Mouse (Mus musculus): ENCODE measurements around the gene Stra8. TPM values are rescaled to one million over a fixed set of nuclear protein-coding genes. Genes with fewer than 3 reads are reported as not detected.

Gene Stra8
- polyA plus RNA-seq (2012; fragmentation: generic; extraction: Trizol): not detected

DNA sequence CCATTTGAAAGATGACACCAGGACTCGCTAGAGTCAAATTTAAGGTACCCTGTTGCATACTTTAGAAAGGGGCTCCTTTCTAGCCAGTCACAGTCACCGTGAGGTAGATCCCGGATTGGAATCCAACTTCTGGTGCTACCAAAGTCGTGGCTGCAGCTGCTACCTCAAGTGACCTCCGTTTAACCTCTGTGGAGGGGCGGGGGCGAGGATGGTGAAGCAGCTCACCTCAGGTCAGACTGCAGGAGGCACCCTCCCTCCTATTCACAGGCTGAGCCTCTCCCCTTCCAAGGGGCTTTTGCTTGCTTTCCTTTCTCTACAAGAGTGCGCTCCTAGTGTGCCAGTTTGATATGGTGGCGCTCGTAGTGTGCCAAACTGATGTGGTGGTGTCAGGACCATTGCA lies at the start of gene Stra8:
Gene Stra8, plus strand, starts transcription at position 208 of the 400 bp plus-strand sequence.
- TF ChIP-seq MAX (IDR thresholded peaks at IDR 0.05; ENCODE audit: low read depth) (no peak), SRF (IDR thresholded peaks at IDR 0.05; ENCODE audit: control insufficient read depth, insufficient read length, low read depth) (no peak), TCF3 (IDR thresholded peaks at IDR 0.05; ENCODE audit: insufficient read length, low read depth) (no peak), MYOD1 (IDR thresholded peaks at IDR 0.05; ENCODE audit: control insufficient read depth in 1 of 3, insufficient read length in 2 of 3, low read depth in 2 of 3) (no peak), E2F4 (IDR thresholded peaks at IDR 0.05; ENCODE audit: insufficient read depth) (no peak)
- H3K36me3 ChIP-seq (ENCODE audit: control insufficient read depth, insufficient read depth): no peaks in the 10 kb centered on the region
- H3K4me2 ChIP-seq (ENCODE audit: low read depth): no peak within 1 kb of the TSS
- H3K79me2 ChIP-seq (ENCODE audit: control insufficient read depth, insufficient read depth): no peaks in the 10 kb centered on the region
- no peak within 1 kb of the TSS for H3K4me3 ChIP-seq
- no peaks in the 10 kb centered on the region for H3K27me3 ChIP-seq (ENCODE audit: control insufficient read depth, insufficient read depth, insufficient read length)
- H3ac ChIP-seq (ENCODE audit: control insufficient read depth, insufficient read length): no peak within 1 kb of the TSS

DNA sequence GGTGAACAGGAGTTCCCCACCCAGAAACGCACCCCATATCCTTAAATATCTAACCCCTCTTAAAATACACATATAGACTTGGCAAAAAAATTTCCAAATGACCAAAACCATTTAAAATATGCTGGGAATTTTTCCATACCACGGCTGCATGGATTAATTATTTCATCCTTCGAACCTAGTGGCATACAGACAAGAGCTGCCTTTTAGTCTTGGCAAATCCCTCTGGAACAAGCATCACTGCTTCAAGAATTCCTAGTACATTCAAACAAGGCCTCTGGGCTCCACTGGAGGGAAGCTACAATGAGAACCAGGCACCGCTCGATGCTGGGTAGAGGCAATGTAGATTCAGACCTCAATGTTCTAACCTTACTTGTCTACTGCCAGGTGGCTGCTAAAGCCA lies 49.2 kb upstream of the Stra8 start:
- Histone ChIP-seq H3K79me2 (ENCODE audit: control insufficient read depth, insufficient read depth) (no peaks in the 10 kb centered on the region), H3K4me2 (ENCODE audit: low read depth) (no peak overlapping the region), H3ac (ENCODE audit: control insufficient read depth, insufficient read length) (no peak overlapping the region), H3K27me3 (ENCODE audit: control insufficient read depth, insufficient read depth, insufficient read length) (no peaks in the 10 kb centered on the region), H3K4me3 (no peak overlapping the region), H3K36me3 (ENCODE audit: control insufficient read depth, insufficient read depth) (peaks cover 3% of the 10 kb centered on the region)
- TF ChIP-seq E2F4 (IDR thresholded peaks at IDR 0.05; ENCODE audit: insufficient read depth): no peak
- TF ChIP-seq POLR2A (IDR thresholded peaks at IDR 0.05; ENCODE audit: insufficient read length, low read depth): no peak
- TF ChIP-seq REST (IDR thresholded peaks at IDR 0.05; ENCODE audit: insufficient read depth, insufficient read length): no peak
- TF ChIP-seq POLR2AphosphoS2 (IDR thresholded peaks at IDR 0.05; ENCODE audit: insufficient read length, low read depth): no peak
- TF ChIP-seq USF1 (IDR thresholded peaks at IDR 0.05; ENCODE audit: low read depth): no peak
- TF ChIP-seq TCF12 (IDR thresholded peaks at IDR 0.05; ENCODE audit: insufficient read depth, poor library complexity, severe bottlenecking): no peak
- no peak for TF ChIP-seq MYOG (IDR thresholded peaks at IDR 0.05; ENCODE audit: control insufficient read depth in 1 of 3, insufficient read depth in 1 of 3, insufficient read length in 2 of 3, low read depth in 2 of 3)
- no peak for TF ChIP-seq SRF (IDR thresholded peaks at IDR 0.05; ENCODE audit: control insufficient read depth, insufficient read length, low read depth)

DNA sequence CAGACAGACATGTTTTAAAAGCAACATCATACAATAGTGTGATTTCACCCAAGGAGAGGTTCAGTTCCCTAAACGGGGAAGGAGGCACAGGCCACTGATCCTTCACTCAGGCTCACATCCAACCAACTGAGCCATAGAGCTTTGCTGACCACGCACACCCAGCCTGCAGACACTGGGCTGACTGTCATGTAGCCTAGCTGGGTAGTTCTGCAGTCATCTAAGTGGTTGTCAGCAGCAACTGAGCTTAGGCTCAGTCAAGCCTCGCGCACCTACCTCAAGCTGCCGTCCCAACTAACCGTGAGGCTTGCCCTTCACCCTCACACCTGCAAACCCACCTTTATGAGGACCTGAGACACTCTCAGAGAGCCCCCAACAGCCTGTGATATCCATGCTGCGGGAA lies 48.0 kb upstream of the Stra8 start:
- Histone ChIP-seq H3ac (ENCODE audit: control insufficient read depth, insufficient read length) (no peak overlapping the region), H3K27me3 (ENCODE audit: control insufficient read depth, insufficient read depth, insufficient read length) (no peaks in the 10 kb centered on the region), H3K4me3 (no peak overlapping the region), H3K79me2 (ENCODE audit: control insufficient read depth, insufficient read depth) (peaks cover 6% of the 10 kb centered on the region), H3K36me3 (ENCODE audit: control insufficient read depth, insufficient read depth) (peaks cover 3% of the 10 kb centered on the region), H3K4me2 (ENCODE audit: low read depth) (no peak overlapping the region)
- TF ChIP-seq MYOD1 (IDR thresholded peaks at IDR 0.05; ENCODE audit: control insufficient read depth in 1 of 3, insufficient read length in 2 of 3, low read depth in 2 of 3) (no peak), POLR2A (IDR thresholded peaks at IDR 0.05; ENCODE audit: insufficient read length, low read depth) (peak; percentile 30), MAX (IDR thresholded peaks at IDR 0.05; ENCODE audit: low read depth) (no peak), POLR2AphosphoS2 (IDR thresholded peaks at IDR 0.05; ENCODE audit: insufficient read length, low read depth) (peak; percentile 63)

DNA sequence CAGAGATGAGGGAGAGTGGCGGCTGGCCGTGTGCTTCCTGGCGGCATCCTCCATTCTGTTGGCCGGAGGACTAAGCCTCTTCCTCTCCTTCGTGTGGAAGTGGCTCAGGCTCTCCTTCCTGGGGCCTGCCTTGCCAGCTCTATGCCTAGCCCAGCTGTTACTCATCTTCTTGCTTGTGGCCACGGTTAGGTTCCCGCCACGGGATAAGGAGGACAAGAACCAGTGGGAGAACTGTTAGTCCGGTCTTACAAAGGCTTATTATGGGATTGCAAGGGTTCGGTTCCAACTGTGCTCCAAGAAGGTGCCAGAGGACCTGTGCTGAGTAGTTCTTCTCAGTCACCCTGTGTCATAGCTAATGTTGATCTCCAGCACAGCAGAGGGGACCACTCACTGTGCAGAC lies 47.1 kb upstream of the Stra8 start:
- peaks cover 15% of the 10 kb centered on the region for H3K79me2 ChIP-seq (ENCODE audit: control insufficient read depth, insufficient read depth)
- H3ac ChIP-seq (ENCODE audit: control insufficient read depth, insufficient read length): no peak overlapping the region
- H3K4me2 ChIP-seq (ENCODE audit: low read depth): no peak overlapping the region
- H3K4me3 ChIP-seq: no peak overlapping the region
- TF ChIP-seq SRF (IDR thresholded peaks at IDR 0.05; ENCODE audit: control insufficient read depth, insufficient read length, low read depth) (no peak), MYOD1 (IDR thresholded peaks at IDR 0.05; ENCODE audit: control insufficient read depth in 1 of 3, insufficient read length in 2 of 3, low read depth in 2 of 3) (no peak), MYOG (IDR thresholded peaks at IDR 0.05; ENCODE audit: control insufficient read depth in 1 of 3, insufficient read depth in 1 of 3, insufficient read length in 2 of 3, low read depth in 2 of 3) (no peak), E2F4 (IDR thresholded peaks at IDR 0.05; ENCODE audit: insufficient read depth) (no peak), CEBPB (IDR thresholded peaks at IDR 0.05; ENCODE audit: insufficient read depth, poor library complexity, severe bottlenecking) (no peak), MAX (IDR thresholded peaks at IDR 0.05; ENCODE audit: low read depth) (no peak), USF1 (IDR thresholded peaks at IDR 0.05; ENCODE audit: low read depth) (no peak), POLR2AphosphoS2 (IDR thresholded peaks at IDR 0.05; ENCODE audit: insufficient read length, low read depth) (no peak), REST (IDR thresholded peaks at IDR 0.05; ENCODE audit: insufficient read depth, insufficient read length) (no peak), TCF3 (IDR thresholded peaks at IDR 0.05; ENCODE audit: insufficient read length, low read depth) (no peak), POLR2A (IDR thresholded peaks at IDR 0.05; ENCODE audit: insufficient read length, low read depth) (no peak), TCF12 (IDR thresholded peaks at IDR 0.05; ENCODE audit: insufficient read depth, poor library complexity, severe bottlenecking) (no peak)
- peaks cover 3% of the 10 kb centered on the region for H3K36me3 ChIP-seq (ENCODE audit: control insufficient read depth, insufficient read depth)
- H3K27me3 ChIP-seq (ENCODE audit: control insufficient read depth, insufficient read depth, insufficient read length): no peaks in the 10 kb centered on the region

DNA sequence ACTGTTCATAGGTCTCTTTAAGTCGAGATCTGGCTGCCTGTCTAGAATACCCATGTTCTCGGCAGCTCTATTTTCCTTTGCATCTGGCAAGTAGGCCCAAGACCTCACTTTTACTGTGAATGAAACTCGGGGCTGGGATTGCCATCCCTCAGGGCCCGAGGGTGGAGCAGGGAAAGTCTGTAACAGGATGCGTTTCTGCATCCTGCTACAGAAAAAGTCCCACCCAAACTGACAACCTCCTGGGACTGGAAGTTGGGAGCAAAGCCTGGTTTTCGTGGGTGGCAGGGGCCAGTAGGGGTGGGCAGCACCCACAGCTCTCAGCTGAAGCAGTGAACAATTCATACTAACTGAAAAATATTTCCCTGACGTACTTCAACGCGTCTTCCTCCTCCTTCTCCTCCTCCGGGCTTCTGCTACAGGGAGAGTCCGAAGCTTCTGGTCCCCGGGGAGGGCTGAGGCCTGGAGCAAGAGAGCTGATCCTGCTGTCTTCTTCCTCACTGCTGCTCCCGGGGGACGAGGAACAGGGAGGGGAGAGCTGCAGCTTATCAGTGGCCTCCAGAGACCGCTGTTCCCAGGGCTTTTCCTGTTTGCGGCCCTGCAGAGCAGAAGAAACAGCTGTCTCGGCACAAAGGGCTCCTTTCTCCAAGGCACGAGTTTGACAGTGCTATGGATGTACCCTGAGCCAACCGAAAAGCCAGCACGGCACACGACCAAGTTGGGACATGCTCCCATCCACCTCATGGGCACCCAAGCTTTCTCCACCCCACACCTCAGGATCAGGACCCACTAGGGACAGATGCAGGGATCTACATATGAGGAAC lies 45.7 kb upstream of the Stra8 start:
- peak overlapping the region; percentile 54 for H3K4me2 ChIP-seq (ENCODE audit: low read depth)
- peaks cover 15% of the 10 kb centered on the region for H3K79me2 ChIP-seq (ENCODE audit: control insufficient read depth, insufficient read depth)
- no peak overlapping the region for H3K4me3 ChIP-seq
- peaks cover 4% of the 10 kb centered on the region for H3K36me3 ChIP-seq (ENCODE audit: control insufficient read depth, insufficient read depth)
- no peaks in the 10 kb centered on the region for H3K27me3 ChIP-seq (ENCODE audit: control insufficient read depth, insufficient read depth, insufficient read length)
- peak; percentile 4 for TF ChIP-seq POLR2AphosphoS2 (IDR thresholded peaks at IDR 0.05; ENCODE audit: insufficient read length, low read depth)
- peak in 2 of 3 experiments; percentile 45 to 49 for TF ChIP-seq MYOD1 (IDR thresholded peaks at IDR 0.05; ENCODE audit: control insufficient read depth in 1 of 3, insufficient read length in 2 of 3, low read depth in 2 of 3)
- TF ChIP-seq USF1 (IDR thresholded peaks at IDR 0.05; ENCODE audit: low read depth): no peak
- TF ChIP-seq MYOG (IDR thresholded peaks at IDR 0.05; ENCODE audit: control insufficient read depth in 1 of 3, insufficient read depth in 1 of 3, insufficient read length in 2 of 3, low read depth in 2 of 3): peak in 1 of 3 experiments; percentile 47
- no peak for TF ChIP-seq TCF12 (IDR thresholded peaks at IDR 0.05; ENCODE audit: insufficient read depth, poor library complexity, severe bottlenecking)
- H3ac ChIP-seq (ENCODE audit: control insufficient read depth, insufficient read length): no peak overlapping the region

All from myocyte (in vitro differentiated cells).